Mouse (Mus musculus) hindbrain, embryonic 14.5 days (tissue): ENCODE measurements around the gene Plxnc1. TPM values are rescaled to one million over a fixed set of nuclear protein-coding genes. Genes with fewer than 3 reads are reported as not detected.

Source experiments
- ATAC-seq: fragments of 200-750 bp; cut with Nextera tagmentation; 2 replicates; pipeline ENCODE4 v1.8.0; 2017; ENCODE audit warnings: moderate number of reproducible peaks, mild to moderate bottlenecking, moderate TSS enrichment, moderate library complexity; ENCODE audit not compliant: low FRiP score
- DNase-seq: peaks from one replicate; pipeline ENCODE4 v3.0.0-alpha.2; 2015; ENCODE audit warnings: low spot score
- H3K27ac ChIP-seq: fragments of 300-500 bp; sonication (generic); 2 replicates; pipeline ENCODE4 v1.5.1; 2014; ENCODE audit warnings: mild to moderate bottlenecking, moderate library complexity
- H3K27me3 ChIP-seq: fragments of 300-500 bp; sonication (generic); 2 replicates; pipeline ENCODE4 v1.6.1; 2014; ENCODE audit warnings: mild to moderate bottlenecking, low read length, mixed read lengths; ENCODE audit not compliant: control insufficient read depth, insufficient read depth
- H3K36me3 ChIP-seq: fragments of 300-500 bp; sonication (generic); replicated peaks from 2 replicates; pipeline ENCODE4 v1.6.1; 2014; ENCODE audit not compliant: control insufficient read depth, insufficient read depth
- H3K4me1 ChIP-seq: fragments of 300-500 bp; sonication (generic); replicated peaks from 2 replicates; pipeline ENCODE4 v1.6.1; 2014; ENCODE audit warnings: antibody characterized with exemption, low read length, mixed read lengths; ENCODE audit not compliant: control insufficient read depth, insufficient read depth
- H3K4me2 ChIP-seq: fragments of 300-500 bp; sonication (generic); replicated peaks from 2 replicates; pipeline ENCODE4 v1.6.1; 2014; ENCODE audit warnings: mild to moderate bottlenecking, moderate library complexity
- H3K4me3 ChIP-seq: fragments of 300-500 bp; sonication (generic); replicated peaks from 2 replicates; pipeline ENCODE4 v1.5.1; 2014; ENCODE audit warnings: mild to moderate bottlenecking, low read length
- H3K9ac ChIP-seq: fragments of 300-500 bp; sonication (generic); 2 replicates; pipeline ENCODE4 v1.6.1; 2014
- H3K9me3 ChIP-seq: fragments of 300-500 bp; sonication (generic); 2 replicates; pipeline ENCODE4 v1.6.1; 2016; ENCODE audit warnings: low read length; ENCODE audit not compliant: control insufficient read depth
- WGBS: fragments of 180-500 bp; shearing (Covaris S2); extraction: QIAGEN DNeasy Blood & Tissue Kit; methylation state at CpG from one replicate; pipeline ENCODE4 v1.1.7; 2014; 5-methylcytosine and 5-hydroxymethylcytosine counted together
- polyA plus RNA-seq: library from polyadenylated mRNA; unstranded; fragments of >200 nt; fragmentation: Nextera tagmentation; extraction: Ambion mirVana; gene quantifications from 2 replicates; pipeline ENCODE4 v1.2.1, GENCODE M21; 2014

Gene Plxnc1
- 15.5 and 16.3 TPM in 2 replicates for polyA plus RNA-seq

DNA sequence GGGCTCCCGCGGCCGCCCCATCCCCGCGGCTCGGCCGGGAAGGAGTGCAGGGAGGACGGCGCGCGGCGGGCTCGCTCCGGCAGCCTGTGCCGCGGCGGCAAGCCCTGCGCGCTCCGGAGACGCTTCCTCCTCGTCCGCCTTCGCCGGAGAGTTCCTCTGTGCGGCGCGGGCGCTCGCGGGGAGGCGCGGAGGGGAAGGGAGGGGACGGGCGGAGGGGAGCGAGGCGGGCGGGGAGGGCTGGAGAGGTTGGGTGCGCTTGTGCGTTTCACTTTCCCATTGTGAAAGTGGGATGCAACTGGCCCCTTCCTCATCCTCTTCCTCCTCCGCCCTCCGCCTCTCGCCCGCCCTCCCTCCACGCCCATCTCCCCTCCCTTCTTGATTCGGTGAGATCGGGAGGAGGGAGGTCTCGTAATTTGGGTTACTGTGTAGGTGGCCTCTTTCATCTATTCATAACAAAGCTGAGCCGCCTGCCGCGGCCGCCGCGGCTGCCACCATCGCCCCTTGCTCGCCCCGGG lies at the start of gene Plxnc1:
Gene Plxnc1, minus strand, starts transcription at position 145 of the 515 bp plus-strand sequence.
- Histone ChIP-seq H3K36me3 (no peaks in the 10 kb centered on the region), H3K9me3 (no peaks in the 10 kb centered on the region), H3K9ac (peak within 1 kb of the TSS; percentile 94), H3K4me3 (peak within 1 kb of the TSS; percentile 88), H3K4me1 (peaks cover 34% of the 10 kb centered on the region), H3K27me3 (no peaks in the 10 kb centered on the region), H3K27ac (peak within 1 kb of the TSS; percentile 95), H3K4me2 (peak within 1 kb of the TSS; percentile 71)
- peak; percentile 71 for DNase-seq
- WGBS: 0% methylated on average over 33 of the region's 57 CpGs
- peak; percentile 80 for ATAC-seq

DNA sequence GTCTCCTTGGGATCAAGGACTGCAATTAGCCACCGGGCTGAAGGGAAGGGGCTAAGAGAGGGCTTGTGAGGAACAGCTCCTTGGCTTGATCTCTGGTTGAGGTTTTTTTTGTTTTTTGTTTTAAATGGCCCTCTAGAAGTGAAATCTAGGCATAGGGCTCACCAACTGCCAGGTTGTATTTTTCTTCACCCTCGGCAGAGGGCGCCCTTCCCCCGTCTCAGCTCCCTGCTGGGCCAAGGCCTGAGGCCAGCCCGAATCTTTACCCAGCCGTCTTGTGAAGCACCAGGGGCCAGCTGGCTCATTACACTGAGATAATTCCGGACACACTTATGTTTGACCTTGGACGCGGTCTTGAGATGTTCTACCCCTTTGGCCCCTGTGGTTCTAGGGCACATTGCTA lies 47.5 kb upstream of the Plxnc1 start:
- no peak for ATAC-seq
- WGBS: 13% methylated on average over 9 of the region's 9 CpGs
- Histone ChIP-seq H3K4me2 (peak overlapping the region; percentile 45; the same call in 1 of the 2 replicates), H3K4me3 (no peak overlapping the region), H3K27ac (no peak overlapping the region), H3K9ac (0 out of 2 replicates have a peak overlapping the region, but pooled peaks have one; percentile 29), H3K27me3 (no peaks in the 10 kb centered on the region), H3K4me1 (no peaks in the 10 kb centered on the region), H3K9me3 (no peaks in the 10 kb centered on the region), H3K36me3 (no peaks in the 10 kb centered on the region)
- DNase-seq: peak; percentile 78

DNA sequence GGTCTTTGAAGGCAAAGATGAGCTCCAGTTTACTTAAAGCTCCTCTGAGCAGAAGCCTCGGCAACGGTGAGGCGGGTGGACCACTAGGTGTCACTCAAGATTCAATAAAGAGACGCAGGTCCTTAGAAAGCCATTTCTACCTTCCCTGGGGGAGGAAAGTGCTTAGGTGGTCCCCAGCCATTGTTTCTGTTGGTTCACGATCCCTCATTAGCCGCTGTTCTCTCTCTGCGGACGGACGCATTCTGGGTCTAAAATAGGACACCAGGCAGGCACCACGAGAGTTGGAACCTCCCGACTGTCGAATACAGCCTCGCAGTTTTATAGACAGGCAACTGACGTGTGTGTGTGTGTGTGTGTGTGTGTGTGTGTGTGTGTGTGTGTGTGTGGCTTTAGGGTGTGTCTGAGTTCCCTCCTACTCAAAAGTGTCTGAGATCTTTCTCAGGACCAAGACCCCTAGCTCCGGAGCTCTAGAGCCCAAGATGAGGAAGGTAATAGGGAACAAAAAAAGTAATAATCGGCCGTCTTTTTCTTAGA lies 47.0 kb upstream of the Plxnc1 start:
- 13% methylated on average over 17 of the region's 17 CpGs for WGBS

DNA sequence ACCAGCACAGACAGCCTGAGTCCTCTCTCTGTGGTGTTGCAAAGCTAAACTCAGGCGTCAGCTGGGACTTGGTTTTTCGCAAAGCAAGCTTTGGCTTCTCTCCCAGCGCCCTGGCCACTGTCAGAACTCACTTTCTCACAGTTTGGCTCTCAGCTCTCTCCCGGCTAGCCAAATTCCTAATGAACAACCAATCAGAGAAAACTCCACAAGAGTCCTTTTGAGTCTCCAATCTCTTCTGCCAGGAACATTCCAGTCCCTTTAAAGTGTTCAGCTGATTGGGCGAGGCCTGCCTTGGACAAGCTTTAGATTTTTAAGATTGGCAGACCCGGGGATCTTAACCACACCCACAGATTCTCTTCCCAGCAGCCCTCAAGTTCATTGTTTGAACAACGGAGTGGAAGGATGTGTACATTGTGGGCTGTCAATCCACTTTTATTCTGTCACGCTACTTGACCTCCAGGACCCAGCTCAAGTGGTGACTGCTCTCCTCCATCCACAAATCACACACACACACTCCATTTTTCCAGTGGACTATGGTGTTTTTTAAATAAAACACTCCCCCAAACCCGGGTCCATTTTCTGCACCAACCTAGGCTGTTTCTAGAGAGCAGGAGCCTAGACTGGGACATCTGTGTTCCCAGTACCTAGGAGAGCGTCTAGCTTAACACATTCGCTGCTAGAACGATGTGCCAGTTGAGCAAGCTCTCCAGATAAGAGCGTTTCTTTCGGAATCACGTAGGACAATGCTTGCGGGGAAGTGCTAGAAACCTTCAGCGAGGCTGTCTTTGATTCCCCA lies 46.3 kb upstream of the Plxnc1 start:
- H3K4me3 ChIP-seq: no peak overlapping the region
- DNase-seq: peak; percentile 45
- peak overlapping the region; percentile 45 for H3K4me2 ChIP-seq
- H3K9ac ChIP-seq: peak overlapping the region; percentile 29; the same call in 1 of the 2 replicates
- WGBS: 18% methylated on average over 17 of the region's 17 CpGs
- peak; percentile 47; the same call in 1 of the 2 replicates for ATAC-seq
- peak overlapping the region; percentile 66 for H3K27ac ChIP-seq
- H3K36me3 ChIP-seq: no peaks in the 10 kb centered on the region
- H3K9me3 ChIP-seq: no peaks in the 10 kb centered on the region
- no peaks in the 10 kb centered on the region for H3K27me3 ChIP-seq
- H3K4me1 ChIP-seq: no peaks in the 10 kb centered on the region

More for the DNA sequence above, 47.0 kb upstream of the Plxnc1 start:
- H3K27ac ChIP-seq: peak overlapping the region; percentile 66
- H3K9me3 ChIP-seq: no peaks in the 10 kb centered on the region
- DNase-seq: peak; percentile 83
- ATAC-seq: peak; percentile 47; the same call in 1 of the 2 replicates
- H3K4me1 ChIP-seq: no peaks in the 10 kb centered on the region
- H3K36me3 ChIP-seq: no peaks in the 10 kb centered on the region
- peak overlapping the region; percentile 29; the same call in 1 of the 2 replicates for H3K9ac ChIP-seq
- no peaks in the 10 kb centered on the region for H3K27me3 ChIP-seq
- H3K4me3 ChIP-seq: peak overlapping the region; percentile 16; the same call in 1 of the 2 replicates
- H3K4me2 ChIP-seq: peak overlapping the region; percentile 45

DNA sequence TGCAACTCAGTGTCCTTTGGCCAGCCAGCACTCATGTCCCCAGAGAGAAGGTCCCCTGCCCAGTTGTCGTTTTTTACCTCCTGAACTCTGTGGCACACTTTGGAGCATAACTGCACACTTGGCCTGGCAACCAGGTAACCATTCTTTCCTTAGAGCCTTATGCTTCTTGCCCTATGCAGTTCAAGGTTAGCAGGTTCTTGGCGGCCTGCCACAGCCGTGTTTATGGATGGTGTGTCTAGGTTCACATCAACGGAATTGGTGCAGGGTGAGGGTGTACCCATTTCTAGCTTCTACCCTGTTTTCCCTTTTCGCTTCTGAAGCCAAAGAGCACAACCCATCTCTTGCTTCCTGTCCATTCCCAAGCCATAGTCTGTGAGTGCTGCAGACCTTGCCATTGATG lies 44.7 kb upstream of the Plxnc1 start:
- ATAC-seq: no peak
- H3K27ac ChIP-seq: no peak overlapping the region
- WGBS: 93% methylated on average over 5 of the region's 5 CpGs
- no peak overlapping the region for H3K4me3 ChIP-seq
- DNase-seq: no peak
- no peak overlapping the region for H3K9ac ChIP-seq
- H3K4me1 ChIP-seq: no peaks in the 10 kb centered on the region
- no peak overlapping the region for H3K4me2 ChIP-seq
- no peaks in the 10 kb centered on the region for H3K9me3 ChIP-seq
- H3K27me3 ChIP-seq: no peaks in the 10 kb centered on the region
- H3K36me3 ChIP-seq: no peaks in the 10 kb centered on the region

DNA sequence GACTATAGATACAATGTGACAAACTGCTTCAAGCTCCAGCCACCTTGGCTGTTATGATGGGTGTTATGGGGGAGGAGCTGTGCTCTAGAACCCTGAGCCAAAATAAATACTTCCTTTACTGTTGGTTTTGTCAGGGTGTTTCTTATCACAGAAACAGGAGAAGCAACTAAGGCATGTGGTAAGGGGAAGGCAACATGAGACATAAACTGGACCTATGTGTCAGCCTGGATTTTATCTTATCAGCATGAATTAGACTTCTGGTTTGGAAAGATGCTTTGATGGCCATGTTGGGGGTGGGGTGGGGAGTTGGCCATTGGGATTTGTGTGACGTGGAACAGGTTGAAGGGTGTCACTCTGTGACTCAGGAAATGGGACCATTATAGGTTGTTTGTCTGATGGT lies 40.5 kb upstream of the Plxnc1 start:
- Histone ChIP-seq H3K9me3 (no peaks in the 10 kb centered on the region), H3K27ac (no peak overlapping the region), H3K9ac (no peak overlapping the region), H3K4me2 (no peak overlapping the region), H3K27me3 (no peaks in the 10 kb centered on the region), H3K4me3 (no peak overlapping the region), H3K4me1 (no peaks in the 10 kb centered on the region; the same call in 1 of the 2 replicates), H3K36me3 (no peaks in the 10 kb centered on the region)
- ATAC-seq (no peak), DNase-seq (no peak)
- 81% methylated on average over 1 of the region's 1 CpGs for WGBS

DNA sequence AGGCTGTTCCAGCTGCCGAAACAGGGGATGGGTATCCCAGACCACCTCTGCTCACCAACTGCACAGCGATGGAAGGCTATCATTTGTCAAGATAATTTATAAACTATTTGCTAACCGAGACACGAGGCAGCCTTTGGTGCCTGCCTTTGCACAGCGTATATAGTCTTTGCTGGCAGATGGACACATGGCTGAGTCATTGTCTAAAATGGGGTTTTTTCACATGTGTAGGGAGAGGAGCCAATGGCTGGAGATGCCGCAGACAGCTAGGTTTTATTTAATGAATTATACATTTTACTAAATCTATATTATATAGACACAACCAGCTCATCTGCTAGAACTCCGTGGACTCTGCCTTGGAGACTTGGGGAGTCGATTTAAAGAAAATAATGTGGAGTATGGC lies 37.9 kb upstream of the Plxnc1 start:
- H3K4me2 ChIP-seq: no peak overlapping the region
- no peak overlapping the region for H3K27ac ChIP-seq
- peaks cover 12% of the 10 kb centered on the region for H3K4me1 ChIP-seq
- H3K9me3 ChIP-seq: no peaks in the 10 kb centered on the region
- H3K27me3 ChIP-seq: no peaks in the 10 kb centered on the region
- DNase-seq (no peak), ATAC-seq (no peak)
- no peak overlapping the region for H3K4me3 ChIP-seq
- no peaks in the 10 kb centered on the region for H3K36me3 ChIP-seq
- no peak overlapping the region for H3K9ac ChIP-seq
- 73% methylated on average over 8 of the region's 8 CpGs for WGBS

DNA sequence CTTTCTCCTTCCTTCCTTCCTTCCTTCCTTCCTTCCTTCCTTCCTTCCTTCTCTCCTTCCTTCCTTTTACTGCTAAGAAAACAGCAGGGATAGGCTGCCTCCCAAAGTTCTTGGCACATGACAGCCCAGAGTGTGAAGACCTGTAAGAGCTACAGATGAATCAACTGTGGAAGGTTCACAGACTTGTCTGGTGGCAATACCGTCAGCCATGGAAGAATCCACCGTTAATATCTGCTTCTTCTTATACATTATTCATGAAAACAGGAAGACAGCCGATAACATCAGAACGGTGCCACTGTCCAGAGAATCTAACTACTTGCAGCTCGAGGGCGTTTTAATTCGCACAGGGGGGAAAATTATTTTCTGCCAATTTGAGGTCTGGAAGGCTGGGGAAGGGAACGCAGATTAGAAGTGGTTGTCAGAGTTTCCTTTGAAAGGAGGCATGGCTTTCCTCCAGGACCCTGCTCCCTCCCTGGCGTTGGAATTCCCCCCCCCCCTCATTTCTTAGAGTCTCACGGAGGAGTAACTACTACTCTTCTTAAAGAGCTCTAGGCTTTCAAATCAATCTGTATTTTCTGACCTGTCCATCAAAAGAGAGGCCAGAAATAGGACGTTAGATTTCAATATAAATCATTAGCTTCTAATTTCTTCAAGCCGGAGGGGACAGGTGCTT lies 37.0 kb upstream of the Plxnc1 start:
- 16% methylated on average over 12 of the region's 12 CpGs for WGBS
- DNase-seq (no peak), ATAC-seq (no peak; the same call in 1 of the 2 replicates)
- no peak overlapping the region for H3K27ac ChIP-seq
- H3K9ac ChIP-seq: no peak overlapping the region
- H3K9me3 ChIP-seq: no peaks in the 10 kb centered on the region
- H3K27me3 ChIP-seq: no peaks in the 10 kb centered on the region
- H3K4me3 ChIP-seq: no peak overlapping the region
- H3K4me2 ChIP-seq: peak overlapping the region; percentile 33; the same call in 1 of the 2 replicates
- peaks cover 12% of the 10 kb centered on the region for H3K4me1 ChIP-seq
- no peaks in the 10 kb centered on the region for H3K36me3 ChIP-seq
